Mouse (Mus musculus): ENCODE measurements around the gene Tbc1d19.

The Tbc1d19 gene

DNA sequence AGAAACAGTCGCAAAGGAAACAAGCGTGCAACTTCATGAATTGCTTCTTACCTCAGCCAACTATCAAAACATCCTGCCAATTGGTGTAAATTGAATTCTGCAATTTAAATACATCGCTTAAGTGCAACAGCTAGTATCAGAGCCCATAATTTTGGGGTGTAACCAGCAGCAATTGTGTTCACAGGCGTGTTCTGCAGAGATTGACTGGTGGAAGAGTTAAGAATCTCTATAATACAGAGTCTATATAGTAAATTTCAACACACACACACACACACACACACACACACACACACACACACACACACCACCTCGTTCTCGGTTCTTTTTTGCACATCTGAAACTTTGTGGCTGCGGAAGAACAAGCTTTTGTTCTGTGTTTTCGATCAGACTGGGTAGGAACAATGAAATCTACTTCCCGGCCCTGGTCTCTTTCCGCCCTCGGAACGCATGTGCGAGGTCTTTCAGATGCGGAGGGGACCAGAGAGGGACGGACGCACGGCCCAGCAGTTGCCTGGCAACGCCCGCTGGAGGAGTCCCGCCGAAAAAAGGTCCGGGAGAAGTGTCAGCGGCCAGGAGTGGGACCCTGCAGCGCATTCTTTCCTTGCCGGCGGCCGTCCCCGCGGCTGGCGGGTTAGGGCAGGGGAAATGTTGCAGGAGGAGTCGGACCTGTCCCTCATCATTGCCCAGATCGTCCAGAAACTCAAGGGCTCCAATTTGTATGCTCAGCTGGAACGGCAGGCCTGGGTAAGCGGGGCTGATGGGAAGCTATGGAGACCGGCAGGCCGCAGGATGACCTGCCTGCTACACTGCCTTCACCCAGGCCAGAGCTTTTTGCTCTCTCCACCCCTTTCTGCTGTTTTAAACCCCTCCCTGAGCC, at the start of gene Tbc1d19:
Gene Tbc1d19 (plus strand): TSS at position 492 of the 877 bp plus-strand sequence.
- peak; percentile 92 for DNase-seq (ENCODE audit: low spot score)

DNA sequence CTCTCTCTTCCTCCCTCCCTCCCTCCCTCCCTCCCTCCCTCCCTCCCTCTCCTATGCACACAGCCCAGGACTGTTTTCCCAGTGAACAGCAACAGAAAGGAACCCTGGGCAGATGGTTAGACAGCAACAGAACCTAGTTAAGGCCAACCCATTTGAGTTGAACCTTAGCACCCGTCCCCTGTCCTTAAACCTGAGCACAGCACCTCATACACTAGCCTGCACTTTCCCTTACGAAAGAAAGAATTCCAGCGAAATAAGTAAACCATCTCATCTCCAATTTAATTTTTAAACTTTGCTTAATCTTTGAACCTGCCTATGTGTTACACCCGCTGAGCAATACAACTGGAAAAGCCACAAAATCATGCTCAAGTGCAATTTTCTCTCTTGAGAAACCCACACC, 49.5 kb upstream of the Tbc1d19 start:
- no peak for DNase-seq (ENCODE audit: low spot score)

GRCm38 (mm10) chr5:53760914-53761313, 48.5 kb upstream of the Tbc1d19 start:
- no peak for DNase-seq (ENCODE audit: low spot score)

- DNase-seq (ENCODE audit: low spot score), result no peak
Observed at GRCm38 (mm10) chr5:53761346-53761745, 48.1 kb upstream of the Tbc1d19 start.

DNA sequence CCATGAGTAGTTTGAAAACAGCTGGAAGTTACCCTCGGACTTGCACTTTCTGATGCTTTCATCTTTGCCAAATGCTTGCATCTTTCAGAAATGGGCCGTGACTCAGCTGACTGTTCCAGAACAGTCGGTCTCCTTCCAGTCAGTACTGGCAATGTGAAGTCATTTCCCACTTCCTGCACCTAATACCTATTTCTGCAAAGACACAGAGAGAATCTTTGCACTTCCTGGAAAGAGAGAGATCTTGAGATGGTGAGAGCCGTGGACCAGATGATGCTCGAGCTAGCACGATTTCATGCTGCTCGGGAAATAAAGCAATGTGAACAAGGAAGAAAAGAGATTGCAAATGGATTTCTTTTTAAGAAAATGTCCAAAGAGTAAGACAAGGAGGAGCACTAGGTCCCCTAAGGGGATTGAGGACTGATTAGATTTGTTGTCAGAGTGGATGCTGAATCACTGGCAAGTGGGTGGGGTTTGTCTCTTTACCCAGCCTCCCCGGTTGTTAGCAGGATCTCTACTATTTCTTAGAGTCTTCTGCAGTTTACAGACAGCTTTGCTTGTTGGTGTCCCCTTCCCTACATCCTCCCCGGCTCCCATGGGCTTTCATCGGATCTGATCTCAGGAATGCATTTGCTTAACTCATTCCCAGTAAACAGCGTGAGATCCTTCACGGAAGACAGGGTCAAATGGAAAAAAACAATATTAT, 24.4 kb upstream of the Tbc1d19 start:
- no peak for DNase-seq (ENCODE audit: low spot score)

DNA sequence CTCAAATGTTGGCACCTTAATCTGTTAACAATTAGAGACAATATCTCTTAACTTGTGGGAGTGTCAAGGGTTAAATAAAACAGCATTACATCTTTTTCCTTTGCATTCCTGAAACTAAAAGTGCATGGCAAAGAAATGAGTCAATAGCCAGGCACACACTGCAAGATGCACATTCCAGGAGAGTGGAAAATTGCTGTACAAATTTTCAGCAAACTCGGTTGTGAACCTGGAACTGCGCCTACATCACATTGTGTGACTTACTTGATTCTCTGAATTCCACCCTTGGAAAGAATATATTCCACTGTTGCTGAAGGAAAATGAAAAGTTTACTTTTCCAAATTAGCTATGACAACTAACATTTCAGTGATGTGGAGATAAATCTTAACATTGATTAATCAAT, 8.0 kb upstream of the Tbc1d19 start:
- DNase-seq (ENCODE audit: low spot score), result no peak

DNA sequence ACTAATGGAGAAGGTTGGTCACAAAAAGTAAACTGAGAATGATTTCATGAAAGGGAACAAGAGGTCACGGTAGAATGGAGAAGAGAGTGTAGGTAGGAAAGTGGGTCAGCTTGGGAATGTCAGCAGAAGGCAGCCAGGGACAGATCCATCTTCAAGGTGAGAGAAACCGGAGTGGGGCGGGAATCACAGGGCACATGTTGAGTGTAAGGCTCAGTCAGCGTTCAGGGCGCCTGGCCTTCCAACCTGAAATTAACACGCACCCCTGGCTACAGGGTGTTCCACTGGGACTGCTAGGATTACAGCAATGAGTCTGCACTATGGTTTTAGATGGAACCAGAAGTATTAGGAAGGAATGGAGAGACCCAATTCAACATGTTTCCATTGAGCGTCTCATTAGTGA, 10.3 kb downstream of the Tbc1d19 start:
- no peak for DNase-seq (ENCODE audit: low spot score)

- DNase-seq (ENCODE audit: low spot score), result no peak
Observed at GRCm38 (mm10) chr5:53825886-53826285, 16.5 kb downstream of the Tbc1d19 start.

GRCm38 (mm10) chr5:53834489-53834888, 25.1 kb downstream of the Tbc1d19 start:
- DNase-seq (ENCODE audit: low spot score), result no peak

GRCm38 (mm10) chr5:53841256-53841655, 31.9 kb downstream of the Tbc1d19 start:
- no peak for DNase-seq (ENCODE audit: low spot score)

GRCm38 (mm10) chr5:53848294-53848942, 39.0 kb downstream of the Tbc1d19 start:
- DNase-seq (ENCODE audit: low spot score), result no peak

- no peak for DNase-seq (ENCODE audit: low spot score)
Observed at GRCm38 (mm10) chr5:53852574-53852973, 43.2 kb downstream of the Tbc1d19 start.

- no peak for DNase-seq (ENCODE audit: low spot score)
Observed at GRCm38 (mm10) chr5:53854561-53854960, 45.2 kb downstream of the Tbc1d19 start.

DNA sequence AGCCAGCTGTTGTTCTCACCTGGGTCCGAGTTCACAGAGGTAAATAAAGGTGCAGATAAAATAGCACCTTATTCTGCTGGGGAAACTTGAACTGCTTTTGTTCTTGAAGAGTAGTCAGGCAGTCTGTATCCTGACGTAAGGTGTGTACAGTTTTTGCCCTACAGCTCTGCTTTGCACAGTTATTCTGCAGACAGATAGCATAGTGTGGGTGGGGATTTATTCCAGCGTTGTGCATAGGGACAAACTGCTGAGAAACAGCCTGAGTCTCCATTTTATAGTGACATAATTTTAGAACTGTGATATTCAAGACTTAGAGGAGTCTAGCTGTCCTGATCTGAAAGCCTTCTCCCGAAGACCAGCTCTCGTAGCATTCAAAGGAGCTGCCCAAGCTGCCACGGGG, 46.6 kb downstream of the Tbc1d19 start:
- no peak for DNase-seq (ENCODE audit: low spot score)

GRCm38 (mm10) chr5:53865146-53865545, 55.7 kb downstream of the Tbc1d19 start:
- DNase-seq (ENCODE audit: low spot score), result no peak

GRCm38 (mm10) chr5:53865991-53866390, 56.6 kb downstream of the Tbc1d19 start:
- DNase-seq (ENCODE audit: low spot score), result no peak

- DNase-seq (ENCODE audit: low spot score), result peak; percentile 86
Observed at GRCm38 (mm10) chr5:53871665-53872312, 62.4 kb downstream of the Tbc1d19 start.

DNA sequence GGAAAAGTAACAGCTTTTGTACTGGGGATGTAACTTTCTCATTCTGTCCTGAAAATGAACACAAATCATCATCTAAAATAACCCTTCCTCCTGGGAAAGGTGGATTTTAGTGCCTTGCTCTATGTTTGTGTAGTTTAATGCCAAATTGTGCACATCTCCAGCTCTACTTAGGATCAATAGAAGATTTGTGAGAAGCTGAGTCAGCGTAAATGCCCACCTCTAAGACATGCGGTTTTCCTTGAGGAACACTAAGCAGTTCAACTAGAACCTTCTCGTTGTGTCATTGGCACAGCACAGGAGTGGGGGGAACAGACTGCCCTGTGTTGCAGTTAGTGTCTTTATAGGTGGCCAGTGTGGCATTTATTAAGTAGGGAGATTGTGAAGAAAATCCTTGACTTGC, 65.6 kb downstream of the Tbc1d19 start:
- no peak for DNase-seq (ENCODE audit: low spot score)

GRCm38 (mm10) chr5:53880724-53881123, 71.3 kb downstream of the Tbc1d19 start:
- DNase-seq (ENCODE audit: low spot score), result peak; percentile 30

DNA sequence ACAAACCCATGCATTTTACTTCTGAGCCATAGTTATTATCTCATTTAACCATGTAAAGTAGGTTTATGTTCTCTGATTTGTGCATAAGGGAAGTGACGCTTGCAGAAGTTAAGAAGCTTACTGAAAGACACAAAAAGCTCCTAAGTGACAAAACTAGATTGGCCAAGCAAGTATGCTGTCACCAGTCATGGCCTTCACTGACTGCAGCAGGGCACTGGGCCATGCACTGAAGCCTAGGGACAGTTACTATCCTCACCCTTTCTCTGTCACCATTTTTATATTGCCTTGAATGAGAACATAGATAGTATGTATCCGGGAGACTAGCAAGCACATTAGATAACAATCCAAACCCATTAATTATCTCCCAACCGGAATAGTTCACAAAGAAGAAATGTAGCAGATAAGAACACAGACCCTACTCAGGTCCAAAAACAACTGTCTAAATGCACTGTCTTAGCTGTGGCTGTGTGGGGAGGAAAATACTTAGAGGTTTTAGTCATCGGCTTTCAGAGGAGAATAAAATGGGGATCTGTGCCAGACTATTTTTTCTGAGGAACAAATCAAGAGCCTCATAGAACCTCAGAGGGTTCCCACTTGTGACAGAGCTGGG, 72.1 kb downstream of the Tbc1d19 start:
- no peak for DNase-seq (ENCODE audit: low spot score)

GRCm38 (mm10) chr5:53901406-53901805, 92.0 kb downstream of the Tbc1d19 start:
- no peak for DNase-seq (ENCODE audit: low spot score)

DNA sequence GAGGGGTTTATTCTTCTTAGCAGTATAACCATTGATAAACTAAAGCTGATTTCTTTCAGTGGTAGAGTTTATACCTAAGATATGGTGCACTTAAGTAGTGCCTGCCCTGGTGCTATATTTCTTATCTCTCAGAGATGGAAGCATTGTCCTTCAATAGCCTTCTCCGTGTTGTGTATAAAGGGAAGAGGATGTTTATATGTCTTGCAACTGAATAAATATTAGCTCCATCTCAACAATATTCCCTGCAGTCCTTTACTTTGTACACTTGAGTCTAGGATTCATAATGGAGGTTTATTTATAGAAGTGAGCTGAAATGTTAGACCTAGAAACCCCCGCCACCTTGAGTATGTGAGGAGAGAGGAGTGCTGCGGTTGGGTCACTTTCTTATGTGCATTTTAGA, 93.4 kb downstream of the Tbc1d19 start:
- no peak for DNase-seq (ENCODE audit: low spot score)

Data from adipocyte (in vitro differentiated cells).